In genomic region chr10:80566375-80567092, GRCm38 (mm10) we compare ENCODE assay signal across 8 mouse cellular contexts. TPM values are rescaled to one million over a fixed set of nuclear protein-coding genes. Genes with fewer than 3 reads are reported as not detected.
A peak's percentile ranks its signal among the peaks of the same experiment; 100 is the strongest.
DNase-seq lines count a peak whose midpoint lies in the region; ATAC-seq lines count a peak whose summit lies in the region.

No protein-coding gene starts in this region.

- peak; percentile 32 for ATAC-seq in hindbrain, embryonic 15.5 days (ENCODE audit: low FRiP score, low read depth)

- H3K4me3 ChIP-seq in hindbrain, embryonic 15.5 days: peak overlapping the region; percentile 10; the same call in 1 of the 2 replicates
- H3K4me3 ChIP-seq in midbrain, embryonic 10.5 days: peak overlapping the region; percentile 34; the same call in 1 of the 2 replicates

- 11% methylated on average over 17 of the region's 17 CpGs for WGBS in hindbrain, embryonic 15.5 days
- WGBS in midbrain, embryonic 10.5 days: 22% methylated on average over 17 of the region's 17 CpGs

- H3K27me3 ChIP-seq in hindbrain, embryonic 15.5 days: no peaks in the 10 kb centered on the region
- no peaks in the 10 kb centered on the region for H3K27me3 ChIP-seq in midbrain, embryonic 10.5 days (ENCODE audit: low read depth, poor library complexity, severe bottlenecking)

- peak overlapping the region; percentile 60 for H3K27ac ChIP-seq in hindbrain, embryonic 15.5 days (replicated peaks)
- H3K27ac ChIP-seq in midbrain, embryonic 10.5 days (replicated peaks): peak overlapping the region; percentile 66

- H3K9ac ChIP-seq in hindbrain, embryonic 15.5 days: no peak overlapping the region

- H3K4me2 ChIP-seq in hindbrain, embryonic 15.5 days: peak overlapping the region; percentile 42

- peaks cover 46% of the 10 kb centered on the region for H3K4me1 ChIP-seq in hindbrain, embryonic 15.5 days (replicated peaks)
- H3K4me1 ChIP-seq in midbrain, embryonic 10.5 days: peaks cover 57% of the 10 kb centered on the region

- peak; percentile 92 for DNase-seq in ZHBTc4 (ENCODE audit: low read depth, low spot score)
- DNase-seq in cerebellum, postnatal 10 days: peak; percentile 95 to 96
- DNase-seq in frontal cortex, postnatal 10 days (ENCODE audit: low spot score in 2 of 2): peak; percentile 80 to 85
- DNase-seq in left cerebral cortex, adult 9 months (ENCODE audit: low spot score in 2 of 2): peak; percentile 75 to 91
- peak; percentile 88 for DNase-seq in midbrain, embryonic 10.5 days (ENCODE audit: low spot score)
- peak; percentile 91 for DNase-seq in right cerebral cortex, postnatal 4 days
- DNase-seq in urinary bladder, postnatal 4 days (ENCODE audit: low spot score in 2 of 2): peak; percentile 71 to 91

- H3K9me3 ChIP-seq in hindbrain, embryonic 15.5 days: no peaks in the 10 kb centered on the region
- H3K9me3 ChIP-seq in midbrain, embryonic 10.5 days (replicated peaks): no peaks in the 10 kb centered on the region

- peaks cover 7% of the 10 kb centered on the region; the same call in 1 of the 2 replicates for H3K36me3 ChIP-seq in hindbrain, embryonic 15.5 days
- peaks cover 16% of the 10 kb centered on the region for H3K36me3 ChIP-seq in midbrain, embryonic 10.5 days

RNA-seq across cellular contexts. Expression of gene Rexo1, which starts 5.2 kb away (rescaled TPM):
- 30.0 and 33.7 TPM in 2 replicates for polyA plus RNA-seq in hindbrain, embryonic 15.5 days (2015; fragmentation: Nextera tagmentation; extraction: Ambion mirVana)
- polyA plus RNA-seq in midbrain, embryonic 10.5 days (2016; fragmentation: Nextera tagmentation; extraction: Ambion mirVana): 31.6 and 35.3 TPM in 2 replicates

RNA-seq across cellular contexts. Expression of gene Klf16, which starts 10.6 kb away (rescaled TPM):
- polyA plus RNA-seq in hindbrain, embryonic 15.5 days (2015; fragmentation: Nextera tagmentation; extraction: Ambion mirVana): 6.3 and 6.7 TPM in 2 replicates
- polyA plus RNA-seq in midbrain, embryonic 10.5 days (2016; fragmentation: Nextera tagmentation; extraction: Ambion mirVana): 4.8 and 6.1 TPM in 2 replicates

RNA-seq across cellular contexts. Expression of gene Abhd17a, which starts 23.6 kb away (rescaled TPM):
- polyA plus RNA-seq in hindbrain, embryonic 15.5 days (2015; fragmentation: Nextera tagmentation; extraction: Ambion mirVana): 134 and 159 TPM in 2 replicates
- 86.8 and 87.3 TPM in 2 replicates for polyA plus RNA-seq in midbrain, embryonic 10.5 days (2016; fragmentation: Nextera tagmentation; extraction: Ambion mirVana)

RNA-seq across cellular contexts. Expression of gene Atp8b3, which starts 27.6 kb away (rescaled TPM):
- polyA plus RNA-seq in hindbrain, embryonic 15.5 days (2015; fragmentation: Nextera tagmentation; extraction: Ambion mirVana): 1.2 and 1.5 TPM in 2 replicates
- polyA plus RNA-seq in midbrain, embryonic 10.5 days (2016; fragmentation: Nextera tagmentation; extraction: Ambion mirVana): 0.41 and 0.79 TPM in 2 replicates

RNA-seq across cellular contexts. Expression of gene Scamp4, which starts 36.1 kb away (rescaled TPM):
- 64.2 and 71.6 TPM in 2 replicates for polyA plus RNA-seq in hindbrain, embryonic 15.5 days (2015; fragmentation: Nextera tagmentation; extraction: Ambion mirVana)
- polyA plus RNA-seq in midbrain, embryonic 10.5 days (2016; fragmentation: Nextera tagmentation; extraction: Ambion mirVana): 91.0 and 94.1 TPM in 2 replicates

Comparison
In these comparisons a context has a peak if more than half of its experiments do, and no peak if none do; other contexts are left out.
1. Peak in every context shown above with its lines: DNase-seq, ATAC-seq, H3K4me3 ChIP-seq and H3K27ac ChIP-seq.